Comparison of ENCODE assay signal across 11 mouse cellular contexts in the genomic region with DNA sequence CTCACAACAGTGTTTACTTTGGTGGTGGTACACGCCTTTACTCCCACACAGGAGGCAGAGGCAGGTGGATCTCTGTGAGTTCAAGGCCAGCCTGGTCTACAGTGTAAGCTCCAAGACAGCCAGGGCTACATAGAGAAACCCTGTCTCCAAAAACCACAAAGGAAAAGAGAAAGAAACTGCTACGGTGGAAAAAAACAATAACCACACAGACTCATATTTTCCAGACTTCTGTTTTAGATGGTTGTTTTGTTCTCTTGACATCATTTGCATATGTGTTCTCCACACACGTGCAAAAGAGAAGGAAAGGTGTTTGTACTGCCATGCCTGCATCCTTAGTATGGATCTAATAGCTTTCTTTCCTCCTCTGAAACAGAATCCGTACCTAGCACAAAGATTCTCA. TPM values are rescaled to one million over a fixed set of nuclear protein-coding genes. Genes with fewer than 3 reads are reported as not detected.
DNase-seq lines count a peak whose midpoint lies in the region; ATAC-seq and TF ChIP-seq lines count a peak whose summit lies in the region.
"Had no signal": no experiment of that assay in that cellular context is flagged by ENCODE, and none has a peak within 500 bp of the region (broad histone marks: within the 10 kb centered on the region; RNA-seq: fewer than 3 reads in every experiment).

No protein-coding gene starts in this region.

- ATAC-seq in heart, embryonic 16.5 days (replicated peaks; ENCODE audit: extremely low read depth, insufficient read depth, low FRiP score) = no peak
- no peak for ATAC-seq in liver, embryonic 13.5 days (ENCODE audit: low read depth)
- no peak for ATAC-seq in cerebellum, adult (ENCODE audit: insufficient number of reproducible peaks, low FRiP score, low TSS enrichment)
- ATAC-seq in forebrain, embryonic 16.5 days = no peak

- H3K36me3 ChIP-seq in heart, embryonic 16.5 days (ENCODE audit: control insufficient read depth, insufficient read depth) = no peaks in the 10 kb centered on the region
- no peaks in the 10 kb centered on the region for H3K36me3 ChIP-seq in E14TG2a.4 (ENCODE audit: insufficient read depth, low read length)
- H3K36me3 ChIP-seq in liver, embryonic 13.5 days = no peaks in the 10 kb centered on the region
- no peaks in the 10 kb centered on the region for H3K36me3 ChIP-seq in forebrain, embryonic 16.5 days (ENCODE audit: control insufficient read depth, insufficient read depth)
- H3K36me3 ChIP-seq: hindbrain, embryonic 13.5 days had no signal

- no peak for DNase-seq in heart, adult 18-20 months
- DNase-seq in B cell, adult 2 months = peak; percentile 21 to 23
- DNase-seq in liver, embryonic 13.5 days = no peak
- DNase-seq: cerebellum, adult 18-20 months; lung, adult 2 months had no signal

- H3K4me3 ChIP-seq in heart, embryonic 16.5 days (ENCODE audit: low read length) = no peak overlapping the region
- peak overlapping the region; percentile 69 for H3K4me3 ChIP-seq in E14TG2a.4 (replicated peaks; ENCODE audit: low read length)
- peak overlapping the region; percentile 44; the same call in 1 of the 2 replicates for H3K4me3 ChIP-seq in liver, embryonic 13.5 days (replicated peaks)
- H3K4me3 ChIP-seq in forebrain, embryonic 16.5 days (replicated peaks; ENCODE audit: low read length) = no peak overlapping the region
- H3K4me3 ChIP-seq: hindbrain, embryonic 13.5 days had no signal

- TF ChIP-seq CTCF in E14TG2a.4 (conservative IDR thresholded peaks at IDR 0.05; ENCODE audit: low read length) = no peak

- 86% methylated on average over 4 of the region's 4 CpGs for WGBS in heart, embryonic 16.5 days
- WGBS in liver, embryonic 13.5 days (ENCODE audit: insufficient replicate concordance) = 32% methylated on average over 4 of the region's 4 CpGs
- WGBS in forebrain, embryonic 16.5 days = 82% methylated on average over 4 of the region's 4 CpGs

- H3K4me1 ChIP-seq in heart, embryonic 16.5 days (ENCODE audit: control insufficient read depth, insufficient read depth, low read length) = peaks cover 43% of the 10 kb centered on the region
- H3K4me1 ChIP-seq in E14TG2a.4 (replicated peaks; ENCODE audit: low read depth, low read length) = peaks cover 54% of the 10 kb centered on the region
- H3K4me1 ChIP-seq in liver, embryonic 13.5 days (replicated peaks) = peaks cover 76% of the 10 kb centered on the region
- H3K4me1 ChIP-seq in forebrain, embryonic 16.5 days (replicated peaks; ENCODE audit: control insufficient read depth, insufficient read depth, low read length) = no peaks in the 10 kb centered on the region

- peak overlapping the region; percentile 78 for H3K27ac ChIP-seq in heart, embryonic 16.5 days (ENCODE audit: low read length)
- H3K27ac ChIP-seq in liver, embryonic 13.5 days = peak overlapping the region; percentile 92
- no peak overlapping the region for H3K27ac ChIP-seq in forebrain, embryonic 16.5 days (ENCODE audit: low read length)
- H3K27ac ChIP-seq: hindbrain, embryonic 13.5 days had no signal

- H3K27me3 ChIP-seq in heart, embryonic 16.5 days (ENCODE audit: control insufficient read depth, insufficient read depth, low read length) = no peaks in the 10 kb centered on the region
- no peaks in the 10 kb centered on the region for H3K27me3 ChIP-seq in E14TG2a.4 (ENCODE audit: insufficient read depth, low read length)
- no peaks in the 10 kb centered on the region for H3K27me3 ChIP-seq in liver, embryonic 13.5 days
- no peaks in the 10 kb centered on the region for H3K27me3 ChIP-seq in forebrain, embryonic 16.5 days (replicated peaks; ENCODE audit: control insufficient read depth, insufficient read depth, low read length)
- H3K27me3 ChIP-seq: hindbrain, embryonic 13.5 days had no signal

- H3K9me3 ChIP-seq in heart, embryonic 16.5 days (replicated peaks; ENCODE audit: control insufficient read depth, low read length) = no peaks in the 10 kb centered on the region
- H3K9me3 ChIP-seq in E14TG2a.4 (ENCODE audit: low read length) = no peaks in the 10 kb centered on the region
- H3K9me3 ChIP-seq in liver, embryonic 13.5 days (replicated peaks) = no peaks in the 10 kb centered on the region
- no peaks in the 10 kb centered on the region for H3K9me3 ChIP-seq in forebrain, embryonic 16.5 days (ENCODE audit: control insufficient read depth, low read length)
- H3K9me3 ChIP-seq: hindbrain, embryonic 13.5 days had no signal

- no peak overlapping the region for H3K4me2 ChIP-seq in heart, embryonic 16.5 days (ENCODE audit: low read depth, low read length)
- peak overlapping the region; percentile 67 for H3K4me2 ChIP-seq in liver, embryonic 13.5 days
- H3K4me2 ChIP-seq in forebrain, embryonic 16.5 days (ENCODE audit: low read length) = no peak overlapping the region
- H3K4me2 ChIP-seq: hindbrain, embryonic 13.5 days; midbrain, embryonic 11.5 days had no signal

- H3K9ac ChIP-seq in heart, embryonic 16.5 days (ENCODE audit: low read length) = no peak overlapping the region
- H3K9ac ChIP-seq in liver, embryonic 13.5 days = peak overlapping the region; percentile 69; the same call in 1 of the 2 replicates
- H3K9ac ChIP-seq in forebrain, embryonic 16.5 days (replicated peaks; ENCODE audit: low read depth, low read length) = no peak overlapping the region
- H3K9ac ChIP-seq: hindbrain, embryonic 13.5 days had no signal

RNA-seq across cellular contexts. Expression of a gene that starts 55.3 kb away (rescaled TPM):
- 65.7 and 66.8 TPM in 2 replicates for polyA plus RNA-seq in heart, embryonic 16.5 days (2015; fragmentation: Nextera tagmentation; extraction: Ambion mirVana)
- total RNA-seq in heart, adult 18-20 months (2021) = 10 to 100 TPM; 66.8 to 67.5 TPM
- 9.2 and 9.7 TPM in 2 replicates for polyA plus RNA-seq in liver, embryonic 13.5 days (2015; fragmentation: Nextera tagmentation; extraction: Ambion mirVana)
- 18.8 and 20.3 TPM in 2 replicates for polyA plus RNA-seq in forebrain, embryonic 16.5 days (2015; fragmentation: Nextera tagmentation; extraction: Ambion mirVana)

Comparison
In these comparisons a context has a peak if more than half of its experiments do, and no peak if none do; other contexts are left out.
1. H3K4me3 ChIP-seq: peak in E14TG2a.4 (single experiment) and liver, embryonic 13.5 days (single experiment); none in heart, embryonic 16.5 days (single experiment) and forebrain, embryonic 16.5 days (single experiment).
2. DNase-seq: peak in B cell, adult 2 months (2 of 2); none in heart, adult 18-20 months (0 of 2) and liver, embryonic 13.5 days (single experiment).